Mouse (Mus musculus) heart, embryonic 16.5 days (tissue): Measurements from ENCODE around the gene AC109138.7. TPM values are rescaled to one million over a fixed set of nuclear protein-coding genes. Genes with fewer than 3 reads are reported as not detected.

Experiments
- microRNA-seq: library from miRNA; unstranded; fragments of <30 nt; microRNA quantifications from one replicate; pipeline ENCODE4, GENCODE M21; 2017
- polyA plus RNA-seq: library from polyadenylated mRNA; unstranded; fragments of >200 nt; fragmentation: Nextera tagmentation; extraction: Ambion mirVana; gene quantifications from 2 replicates; pipeline ENCODE4 v1.2.1, GENCODE M21; 2015

AC109138.7 gene
- polyA plus RNA-seq, 1 experiment from 2014 or later = not detected

Small RNA genes within 50 kb of the gene (microRNA-seq; reads per million reads assigned to microRNA genes)
- gene Gm26115 (not detected), gene Mir6985 (0.59 reads per million)

Other genes starting within 250 kb of the AC109138.7 start
- 0.21 and 0.47 TPM in 2 replicates for gene Aldh3b2, start 242.0 kb upstream of the AC109138.7 start, polyA plus RNA-seq
- gene Acy3, start 227.8 kb upstream of the AC109138.7 start, polyA plus RNA-seq = 13.0 and 13.3 TPM in 2 replicates
- not detected in 2 replicates for gene Tbx10, start 221.6 kb upstream of the AC109138.7 start, polyA plus RNA-seq
- 67.8 and 75.1 TPM in 2 replicates for gene Nudt8, start 213.8 kb upstream of the AC109138.7 start, polyA plus RNA-seq
- gene Gm49405, start 213.7 kb upstream of the AC109138.7 start, polyA plus RNA-seq = 6.2 TPM in 2 replicates
- gene Doc2g, start 211.0 kb upstream of the AC109138.7 start, polyA plus RNA-seq = 84.9 and 90.6 TPM in 2 replicates
- gene Ndufv1, start 201.6 kb upstream of the AC109138.7 start, polyA plus RNA-seq = 618 and 661 TPM in 2 replicates
- gene Gstp1, start 176.4 kb upstream of the AC109138.7 start, polyA plus RNA-seq = 378 and 420 TPM in 2 replicates
- 8.0 and 18.4 TPM in 2 replicates for gene Gstp2, start 168.3 kb upstream of the AC109138.7 start, polyA plus RNA-seq
- gene Gstp3, start 154.8 kb upstream of the AC109138.7 start, polyA plus RNA-seq = 0.51 and 0.80 TPM in 2 replicates
- gene Cabp2, start 132.8 kb upstream of the AC109138.7 start, polyA plus RNA-seq = not detected in 2 replicates
- gene Cdk2ap2, start 117.2 kb upstream of the AC109138.7 start, polyA plus RNA-seq = 86.0 and 86.2 TPM in 2 replicates
- gene Pitpnm1, start 114.4 kb upstream of the AC109138.7 start, polyA plus RNA-seq = 27.7 and 29.4 TPM in 2 replicates
- 87.5 and 88.6 TPM in 2 replicates for gene Aip, start 88.5 kb upstream of the AC109138.7 start, polyA plus RNA-seq
- gene Gpr152, start 74.6 kb upstream of the AC109138.7 start, polyA plus RNA-seq = not detected in 2 replicates
- gene Cabp4, start 70.3 kb upstream of the AC109138.7 start, polyA plus RNA-seq = 0.11 TPM in 1 of 2 replicates, not detected in the other
- gene Coro1b, start 65.7 kb upstream of the AC109138.7 start, polyA plus RNA-seq = 133 and 134 TPM in 2 replicates
- gene Ptprcap, start 60.8 kb upstream of the AC109138.7 start, polyA plus RNA-seq = 25.3 and 71.1 TPM in 2 replicates
- gene Rps6kb2, start 51.0 kb upstream of the AC109138.7 start, polyA plus RNA-seq = 47.4 and 48.7 TPM in 2 replicates
- gene Carns1, start 38.9 kb upstream of the AC109138.7 start, polyA plus RNA-seq = 15.9 and 17.5 TPM in 2 replicates
- gene Tbc1d10c, start 23.1 kb upstream of the AC109138.7 start, polyA plus RNA-seq = 10.8 and 26.5 TPM in 2 replicates
- gene Ppp1ca, start 22.3 kb upstream of the AC109138.7 start, polyA plus RNA-seq = 813 and 866 TPM in 2 replicates
- gene Rad9a, start 12.7 kb upstream of the AC109138.7 start, polyA plus RNA-seq = 19.9 and 21.1 TPM in 2 replicates
- gene Clcf1, start 119 bp upstream of the AC109138.7 start, polyA plus RNA-seq = 1.5 and 1.7 TPM in 2 replicates
- 22.6 and 24.9 TPM in 2 replicates for gene Pold4, start 17.5 kb downstream of the AC109138.7 start, polyA plus RNA-seq
- 8.3 and 11.6 TPM in 2 replicates for gene Ssh3, start 54.8 kb downstream of the AC109138.7 start, polyA plus RNA-seq
- gene Ankrd13d, start 68.8 kb downstream of the AC109138.7 start, polyA plus RNA-seq = 1.4 and 2.4 TPM in 2 replicates
- gene Grk2, start 91.9 kb downstream of the AC109138.7 start, polyA plus RNA-seq = 11.8 and 15.5 TPM in 2 replicates
- gene Kdm2a, start 183.9 kb downstream of the AC109138.7 start, polyA plus RNA-seq = 31.9 and 35.9 TPM in 2 replicates
- 18.3 and 20.4 TPM in 2 replicates for gene Rhod, start 225.1 kb downstream of the AC109138.7 start, polyA plus RNA-seq